Mouse (Mus musculus): ENCODE measurements around the gene Cpn1. TPM values are rescaled to one million over a fixed set of nuclear protein-coding genes. Genes with fewer than 3 reads are reported as not detected.

The Cpn1 gene
- polyA plus RNA-seq, 1 experiment from 2014 or later: 0.33 TPM

- Histone ChIP-seq H3K27ac (replicated peaks; ENCODE audit: low read depth, low read length) (no peak overlapping the region), H3K27me3 (replicated peaks; ENCODE audit: control insufficient read depth, insufficient read depth, low read length) (no peaks in the 10 kb centered on the region), H3K4me2 (ENCODE audit: low read depth, low read length) (no peak overlapping the region), H3K4me1 (ENCODE audit: control insufficient read depth, insufficient read depth, low read length) (peaks cover 4% of the 10 kb centered on the region; the same call in 1 of the 2 replicates), H3K4me3 (ENCODE audit: low read depth, low read length) (no peak overlapping the region), H3K9me3 (ENCODE audit: control insufficient read depth, low read length) (no peaks in the 10 kb centered on the region), H3K9ac (ENCODE audit: low read depth, low read length) (no peak overlapping the region), H3K36me3 (ENCODE audit: control insufficient read depth, insufficient read depth, low read length) (no peaks in the 10 kb centered on the region)
- ATAC-seq (ENCODE audit: low read depth): no peak
- DNase-seq (ENCODE audit: low spot score): no peak
- 82% methylated on average over 2 of the region's 2 CpGs for WGBS
Observed at GRCm38 (mm10) chr19:43917406-43917691, 69.0 kb downstream of the Cpn1 start.

- H3K4me2 ChIP-seq (ENCODE audit: low read depth, low read length): no peak overlapping the region
Observed at GRCm38 (mm10) chr19:43916586-43917405, 69.6 kb downstream of the Cpn1 start.

GRCm38 (mm10) chr19:43915431-43915830 lies 70.9 kb downstream of the Cpn1 start:
- Histone ChIP-seq H3K4me3 (ENCODE audit: low read depth, low read length) (no peak overlapping the region), H3K4me1 (ENCODE audit: control insufficient read depth, insufficient read depth, low read length) (no peaks in the 10 kb centered on the region), H3K27ac (replicated peaks; ENCODE audit: low read depth, low read length) (no peak overlapping the region), H3K27me3 (replicated peaks; ENCODE audit: control insufficient read depth, insufficient read depth, low read length) (no peaks in the 10 kb centered on the region), H3K4me2 (ENCODE audit: low read depth, low read length) (no peak overlapping the region), H3K9me3 (ENCODE audit: control insufficient read depth, low read length) (no peaks in the 10 kb centered on the region), H3K9ac (ENCODE audit: low read depth, low read length) (no peak overlapping the region), H3K36me3 (ENCODE audit: control insufficient read depth, insufficient read depth, low read length) (peaks cover 11% of the 10 kb centered on the region; the same call in 1 of the 2 replicates)
- 58% methylated on average over 9 of the region's 9 CpGs for WGBS
- DNase-seq (ENCODE audit: low spot score) (no peak), ATAC-seq (ENCODE audit: low read depth) (no peak)

More at GRCm38 (mm10) chr19:43916586-43917405, 69.6 kb downstream of the Cpn1 start:
- Histone ChIP-seq H3K4me3 (ENCODE audit: low read depth, low read length) (no peak overlapping the region), H3K27me3 (replicated peaks; ENCODE audit: control insufficient read depth, insufficient read depth, low read length) (no peaks in the 10 kb centered on the region), H3K9ac (ENCODE audit: low read depth, low read length) (no peak overlapping the region), H3K27ac (replicated peaks; ENCODE audit: low read depth, low read length) (no peak overlapping the region), H3K36me3 (ENCODE audit: control insufficient read depth, insufficient read depth, low read length) (0 out of 2 replicates have a peak, but pooled peaks cover 2% of the 10 kb centered on the region), H3K4me1 (ENCODE audit: control insufficient read depth, insufficient read depth, low read length) (peaks cover 4% of the 10 kb centered on the region; the same call in 1 of the 2 replicates), H3K9me3 (ENCODE audit: control insufficient read depth, low read length) (no peaks in the 10 kb centered on the region)
- DNase-seq (ENCODE audit: low spot score) (no peak), ATAC-seq (ENCODE audit: low read depth) (no peak)
- 62% methylated on average over 21 of the region's 21 CpGs for WGBS

GRCm38 (mm10) chr19:43914986-43915385 lies 71.4 kb downstream of the Cpn1 start:
- WGBS: 90% methylated on average over 9 of the region's 9 CpGs
- Histone ChIP-seq H3K27ac (replicated peaks; ENCODE audit: low read depth, low read length) (no peak overlapping the region), H3K4me3 (ENCODE audit: low read depth, low read length) (no peak overlapping the region), H3K9ac (ENCODE audit: low read depth, low read length) (no peak overlapping the region), H3K4me2 (ENCODE audit: low read depth, low read length) (no peak overlapping the region), H3K4me1 (ENCODE audit: control insufficient read depth, insufficient read depth, low read length) (no peaks in the 10 kb centered on the region), H3K36me3 (ENCODE audit: control insufficient read depth, insufficient read depth, low read length) (peaks cover 15% of the 10 kb centered on the region; the same call in 1 of the 2 replicates), H3K9me3 (ENCODE audit: control insufficient read depth, low read length) (no peaks in the 10 kb centered on the region), H3K27me3 (replicated peaks; ENCODE audit: control insufficient read depth, insufficient read depth, low read length) (no peaks in the 10 kb centered on the region)
- DNase-seq (ENCODE audit: low spot score) (no peak), ATAC-seq (ENCODE audit: low read depth) (no peak)

GRCm38 (mm10) chr19:43912775-43913486 lies 73.4 kb downstream of the Cpn1 start:
- ATAC-seq (ENCODE audit: low read depth) (no peak), DNase-seq (ENCODE audit: low spot score) (no peak)
- Histone ChIP-seq H3K4me2 (ENCODE audit: low read depth, low read length) (no peak overlapping the region), H3K4me3 (ENCODE audit: low read depth, low read length) (no peak overlapping the region), H3K9ac (ENCODE audit: low read depth, low read length) (no peak overlapping the region), H3K4me1 (ENCODE audit: control insufficient read depth, insufficient read depth, low read length) (no peaks in the 10 kb centered on the region), H3K27ac (replicated peaks; ENCODE audit: low read depth, low read length) (no peak overlapping the region), H3K9me3 (ENCODE audit: control insufficient read depth, low read length) (no peaks in the 10 kb centered on the region), H3K27me3 (replicated peaks; ENCODE audit: control insufficient read depth, insufficient read depth, low read length) (no peaks in the 10 kb centered on the region), H3K36me3 (ENCODE audit: control insufficient read depth, insufficient read depth, low read length) (peaks cover 29% of the 10 kb centered on the region; the same call in 1 of the 2 replicates)
- 85% methylated on average over 4 of the region's 4 CpGs for WGBS

GRCm38 (mm10) chr19:43906492-43906891 lies 79.9 kb downstream of the Cpn1 start:
- H3K9me3 ChIP-seq (ENCODE audit: control insufficient read depth, low read length): no peaks in the 10 kb centered on the region
- H3K4me2 ChIP-seq (ENCODE audit: low read depth, low read length): no peak overlapping the region
- H3K27ac ChIP-seq (replicated peaks; ENCODE audit: low read depth, low read length): no peak overlapping the region
- H3K9ac ChIP-seq (ENCODE audit: low read depth, low read length): no peak overlapping the region
- no peak overlapping the region for H3K4me3 ChIP-seq (ENCODE audit: low read depth, low read length)
- ATAC-seq (ENCODE audit: low read depth) (no peak), DNase-seq (ENCODE audit: low spot score) (no peak)
- H3K27me3 ChIP-seq (replicated peaks; ENCODE audit: control insufficient read depth, insufficient read depth, low read length): no peaks in the 10 kb centered on the region
- H3K4me1 ChIP-seq (ENCODE audit: control insufficient read depth, insufficient read depth, low read length): no peaks in the 10 kb centered on the region
- H3K36me3 ChIP-seq (ENCODE audit: control insufficient read depth, insufficient read depth, low read length): peaks cover 45% of the 10 kb centered on the region; the same call in 1 of the 2 replicates
- WGBS: 90% methylated on average over 7 of the region's 7 CpGs

Other genes with a start within 250 kb of the Cpn1 start
- gene Cutc, start 233.6 kb downstream of the Cpn1 start, polyA plus RNA-seq (2014; fragmentation: Nextera tagmentation; extraction: Ambion mirVana): 9.9 and 14.1 TPM in 2 replicates
- gene Cox15, start 233.6 kb downstream of the Cpn1 start, polyA plus RNA-seq (2014; fragmentation: Nextera tagmentation; extraction: Ambion mirVana): 7.0 and 8.3 TPM in 2 replicates
- 0.07 TPM in 2 replicates for gene Abcc2, start 204.4 kb downstream of the Cpn1 start, polyA plus RNA-seq (2014; fragmentation: Nextera tagmentation; extraction: Ambion mirVana)
- gene Dnmbp, start 46.4 kb downstream of the Cpn1 start, polyA plus RNA-seq (2014; fragmentation: Nextera tagmentation; extraction: Ambion mirVana): 15.3 and 18.8 TPM in 2 replicates
- gene Cyp2c23, start 42.7 kb upstream of the Cpn1 start, polyA plus RNA-seq (2014; fragmentation: Nextera tagmentation; extraction: Ambion mirVana): not detected in 2 replicates
- gene Erlin1, start 83.2 kb upstream of the Cpn1 start, polyA plus RNA-seq (2014; fragmentation: Nextera tagmentation; extraction: Ambion mirVana): 31.4 and 31.5 TPM in 2 replicates
- gene Chuk, start 120.9 kb upstream of the Cpn1 start, polyA plus RNA-seq (2014; fragmentation: Nextera tagmentation; extraction: Ambion mirVana): 32.0 and 37.3 TPM in 2 replicates
- 23.0 and 29.5 TPM in 2 replicates for gene Cwf19l1, start 149.3 kb upstream of the Cpn1 start, polyA plus RNA-seq (2014; fragmentation: Nextera tagmentation; extraction: Ambion mirVana)
- 79.1 and 79.6 TPM in 2 replicates for gene Bloc1s2, start 159.9 kb upstream of the Cpn1 start, polyA plus RNA-seq (2014; fragmentation: Nextera tagmentation; extraction: Ambion mirVana)
- 0.11 TPM in 1 of 2 replicates, not detected in the other for gene Pkd2l1, start 205.9 kb upstream of the Cpn1 start, polyA plus RNA-seq (2014; fragmentation: Nextera tagmentation; extraction: Ambion mirVana)
- gene Scd3, start 216.7 kb upstream of the Cpn1 start, polyA plus RNA-seq (2014; fragmentation: Nextera tagmentation; extraction: Ambion mirVana): 0.22 and 0.36 TPM in 2 replicates

All from embryonic facial prominence, embryonic 14.5 days (tissue).